Mouse (Mus musculus): Measurements from ENCODE around the gene Hoga1. TPM values are rescaled to one million over a fixed set of nuclear protein-coding genes. Genes with fewer than 3 reads are reported as not detected.

The Hoga1 gene
- total RNA-seq (2023), result under 1 TPM; 0.28 to 0.64 TPM

GRCm38 (mm10) chr19:42045269-42046102 is at the start of gene Hoga1:
Hoga1 (plus strand) TSS chr19:42045610.

GRCm38 (mm10) chr19:42035456-42036248 is 9.8 kb upstream of the Hoga1 start, which contains the start of gene Ankrd2:
Ankrd2 (plus strand) TSS chr19:42036000.

GRCm38 (mm10) chr19:42051948-42052347 is 6.5 kb downstream of the Hoga1 start, which contains the start of gene 4933411K16Rik:
4933411K16Rik (plus strand) TSS chr19:42052248.

GRCm38 (mm10) chr19:42086166-42086565 is 40.8 kb downstream of the Hoga1 start, which contains the start of gene Morn4:
Morn4 (minus strand) TSS chr19:42086357.

GRCm38 (mm10) chr19:42089748-42090595 is 44.6 kb downstream of the Hoga1 start, which contains the start of gene Pi4k2a:
Pi4k2a (plus strand) TSS chr19:42090470.

Other genes with a start within 250 kb of the Hoga1 start
- gene Arhgap19, start 243.6 kb upstream of the Hoga1 start, total RNA-seq (2023), result 10 to 100 TPM; 58.5 to 68.0 TPM
- 10 to 100 TPM; 29.6 to 30.9 TPM for gene Frat1, start 215.6 kb upstream of the Hoga1 start, total RNA-seq (2023)
- gene Frat2, start 197.5 kb upstream of the Hoga1 start, total RNA-seq (2023), result 10 to 100 TPM; 38.2 to 40.3 TPM
- 1 to 10 TPM; 7.5 to 9.1 TPM for gene Rrp12, start 149.4 kb upstream of the Hoga1 start, total RNA-seq (2023)
- gene Pgam1, start 133.7 kb upstream of the Hoga1 start, total RNA-seq (2023), result 100 to 1,000 TPM; 268 to 278 TPM
- gene Exosc1, start 112.2 kb upstream of the Hoga1 start, total RNA-seq (2023), result 10 to 100 TPM; 11.4 to 16.7 TPM
- gene Zdhhc16, start 112.1 kb upstream of the Hoga1 start, total RNA-seq (2023), result 10 to 100 TPM; 29.7 to 31.7 TPM
- 10 to 100 TPM; 42.8 to 43.7 TPM for gene Mms19, start 64.5 kb upstream of the Hoga1 start, total RNA-seq (2023)
- gene Ubtd1, start 63.8 kb upstream of the Hoga1 start, total RNA-seq (2023), result 10 to 100 TPM; 34.6 to 36.8 TPM
- not detected for gene Ankrd2, start 9.6 kb upstream of the Hoga1 start, total RNA-seq (2023)
- gene 4933411K16Rik, start 6.6 kb downstream of the Hoga1 start, total RNA-seq (2023), result not detected
- under 1 TPM in 1 of 2 experiments, not detected in 1; 0.37 TPM for gene Morn4, start 40.7 kb downstream of the Hoga1 start, total RNA-seq (2023)
- 10 to 100 TPM; 27.0 to 28.8 TPM for gene Pi4k2a, start 44.9 kb downstream of the Hoga1 start, total RNA-seq (2023)
- gene Avpi1, start 83.4 kb downstream of the Hoga1 start, total RNA-seq (2023), result under 1 TPM; 0.55 to 0.66 TPM
- gene Marveld1, start 101.8 kb downstream of the Hoga1 start, total RNA-seq (2023), result 10 to 100 TPM; 15.9 to 16.1 TPM
- 10 to 100 TPM; 67.1 to 72.4 TPM for gene Zfyve27, start 118.3 kb downstream of the Hoga1 start, total RNA-seq (2023)
- not detected for gene Sfrp5, start 156.6 kb downstream of the Hoga1 start, total RNA-seq (2023)
- gene Golga7b, start 202.0 kb downstream of the Hoga1 start, total RNA-seq (2023), result not detected

All from neutrophil, adult 83 days (primary cell).